Mouse (Mus musculus): ENCODE results near the gene Nudt17.

- TF ChIP-seq GATA1 (IDR thresholded peaks at IDR 0.05; ENCODE audit: low read length) = no peak
- TF ChIP-seq TAL1 (IDR thresholded peaks at IDR 0.05; ENCODE audit: low read length) = no peak
Measured at GRCm38 (mm10) chr3:96729403-96729784, 21.0 kb upstream of the Nudt17 start.
